Mouse (Mus musculus) right cerebral cortex, postnatal 10 days (tissue): ENCODE measurements around the gene Hdgfl1.

Experiments
- DNase-seq, 2 experiments: peaks; one replicate each; pipeline ENCODE4 v3.0.0; 2021; ENCODE audit warnings: low spot score in 2 of 2

The Hdgfl1 gene

GRCm38 (mm10) chr13:26769955-26770354 lies at the start of gene Hdgfl1:
TSS of gene Hdgfl1 (minus strand) at chr13:26770165.
- DNase-seq, result no peak

GRCm38 (mm10) chr13:26795460-26795859 lies 25.5 kb upstream of the Hdgfl1 start:
- DNase-seq, result no peak

- no peak for DNase-seq
Measured at GRCm38 (mm10) chr13:26769424-26769823, 541 bp downstream of the Hdgfl1 start.

- no peak for DNase-seq
Measured at GRCm38 (mm10) chr13:26761966-26762803, 7.8 kb downstream of the Hdgfl1 start.

GRCm38 (mm10) chr13:26752863-26753262 lies 17.1 kb downstream of the Hdgfl1 start:
- no peak for DNase-seq

GRCm38 (mm10) chr13:26752414-26752813 lies 17.6 kb downstream of the Hdgfl1 start:
- no peak for DNase-seq

- no peak for DNase-seq
Measured at GRCm38 (mm10) chr13:26745760-26746457, 24.1 kb downstream of the Hdgfl1 start.

GRCm38 (mm10) chr13:26745059-26745759 lies 24.8 kb downstream of the Hdgfl1 start:
- DNase-seq, result no peak

GRCm38 (mm10) chr13:26744068-26744467 lies 25.9 kb downstream of the Hdgfl1 start:
- DNase-seq, result no peak

GRCm38 (mm10) chr13:26734981-26735380 lies 35.0 kb downstream of the Hdgfl1 start:
- no peak for DNase-seq

GRCm38 (mm10) chr13:26724250-26724649 lies 45.7 kb downstream of the Hdgfl1 start:
- no peak for DNase-seq

GRCm38 (mm10) chr13:26721333-26721732 lies 48.6 kb downstream of the Hdgfl1 start:
- no peak for DNase-seq

- DNase-seq, result no peak
Measured at GRCm38 (mm10) chr13:26720917-26721316, 49.0 kb downstream of the Hdgfl1 start.

GRCm38 (mm10) chr13:26719146-26719715 lies 50.7 kb downstream of the Hdgfl1 start:
- DNase-seq, result no peak
